Mouse (Mus musculus): ENCODE data around the gene Vangl2. TPM values are rescaled to one million over a fixed set of nuclear protein-coding genes. Genes with fewer than 3 reads are reported as not detected.

The Vangl2 gene
- total and polyA plus RNA-seq, 3 experiments: 1.3 TPM

- Histone ChIP-seq H3K27ac (no peak overlapping the region), H3K27me3 (ENCODE audit: control insufficient read depth, insufficient read depth, low read length) (no peaks in the 10 kb centered on the region), H3K79me2 (replicated peaks; ENCODE audit: control insufficient read depth, insufficient read depth, low read length) (no peaks in the 10 kb centered on the region), H3K4me3 (no peak overlapping the region), H3K9ac (ENCODE audit: low read depth, low read length) (no peak overlapping the region), H3K4me1 (ENCODE audit: control insufficient read depth, insufficient read depth, low read length) (no peaks in the 10 kb centered on the region), H3K36me3 (ENCODE audit: control insufficient read depth, insufficient read depth, low read length) (no peaks in the 10 kb centered on the region)
- TF ChIP-seq CTCF (IDR thresholded peaks at IDR 0.05) (no peak), EP300 (IDR thresholded peaks at IDR 0.05; ENCODE audit: insufficient read depth, low read depth, low read length) (no peak), POLR2A (IDR thresholded peaks at IDR 0.05; ENCODE audit: insufficient read depth, low read depth, low read length) (no peak)
- DNase-seq: no peak
- intact Hi-C loops (cut with DNase I): no loop called here
- WGBS: 67% methylated on average over 10 of the region's 10 CpGs
These were observed 57.2 kb downstream of the Vangl2 start for GRCm38 (mm10) chr1:171970854-171971586.

- intact Hi-C loops (cut with DNase I): no loop called here
- H3K79me2 ChIP-seq (replicated peaks; ENCODE audit: control insufficient read depth, insufficient read depth, low read length): no peaks in the 10 kb centered on the region
- TF ChIP-seq POLR2A (IDR thresholded peaks at IDR 0.05; ENCODE audit: insufficient read depth, low read depth, low read length): no peak
- no peak for TF ChIP-seq EP300 (IDR thresholded peaks at IDR 0.05; ENCODE audit: insufficient read depth, low read depth, low read length)
- TF ChIP-seq CTCF (IDR thresholded peaks at IDR 0.05): no peak
- H3K27me3 ChIP-seq (ENCODE audit: control insufficient read depth, insufficient read depth, low read length): no peaks in the 10 kb centered on the region
- no peaks in the 10 kb centered on the region for H3K4me1 ChIP-seq (ENCODE audit: control insufficient read depth, insufficient read depth, low read length)
- H3K9ac ChIP-seq (ENCODE audit: low read depth, low read length): no peak overlapping the region
- H3K27ac ChIP-seq: no peak overlapping the region
- no peak for DNase-seq
- 76% methylated on average over 6 of the region's 6 CpGs for WGBS
- H3K36me3 ChIP-seq (ENCODE audit: control insufficient read depth, insufficient read depth, low read length): no peaks in the 10 kb centered on the region
- no peak overlapping the region for H3K4me3 ChIP-seq
These were observed 59.0 kb downstream of the Vangl2 start for GRCm38 (mm10) chr1:171969221-171969620.

GRCm38 (mm10) chr1:171966054-171966790, 62.0 kb downstream of the Vangl2 start:
- no peak for DNase-seq
- no peaks in the 10 kb centered on the region for H3K79me2 ChIP-seq (replicated peaks; ENCODE audit: control insufficient read depth, insufficient read depth, low read length)
- H3K4me1 ChIP-seq (ENCODE audit: control insufficient read depth, insufficient read depth, low read length): no peaks in the 10 kb centered on the region
- intact Hi-C loops (cut with DNase I): no loop called here
- H3K4me3 ChIP-seq: no peak overlapping the region
- no peak overlapping the region for H3K9ac ChIP-seq (ENCODE audit: low read depth, low read length)
- TF ChIP-seq POLR2A (IDR thresholded peaks at IDR 0.05; ENCODE audit: insufficient read depth, low read depth, low read length) (no peak), EP300 (IDR thresholded peaks at IDR 0.05; ENCODE audit: insufficient read depth, low read depth, low read length) (no peak), CTCF (IDR thresholded peaks at IDR 0.05) (no peak)
- no peak overlapping the region for H3K27ac ChIP-seq
- H3K36me3 ChIP-seq (ENCODE audit: control insufficient read depth, insufficient read depth, low read length): no peaks in the 10 kb centered on the region
- H3K27me3 ChIP-seq (ENCODE audit: control insufficient read depth, insufficient read depth, low read length): no peaks in the 10 kb centered on the region
- 47% methylated on average over 6 of the region's 6 CpGs for WGBS

GRCm38 (mm10) chr1:171963613-171964012, 64.6 kb downstream of the Vangl2 start:
- no peak overlapping the region for H3K4me3 ChIP-seq
- 61% methylated on average over 6 of the region's 6 CpGs for WGBS
- TF ChIP-seq CTCF (IDR thresholded peaks at IDR 0.05) (no peak), EP300 (IDR thresholded peaks at IDR 0.05; ENCODE audit: insufficient read depth, low read depth, low read length) (no peak), POLR2A (IDR thresholded peaks at IDR 0.05; ENCODE audit: insufficient read depth, low read depth, low read length) (no peak)
- no peaks in the 10 kb centered on the region for H3K36me3 ChIP-seq (ENCODE audit: control insufficient read depth, insufficient read depth, low read length)
- H3K4me1 ChIP-seq (ENCODE audit: control insufficient read depth, insufficient read depth, low read length): no peaks in the 10 kb centered on the region
- no peaks in the 10 kb centered on the region for H3K27me3 ChIP-seq (ENCODE audit: control insufficient read depth, insufficient read depth, low read length)
- no peak for DNase-seq
- no peaks in the 10 kb centered on the region for H3K79me2 ChIP-seq (replicated peaks; ENCODE audit: control insufficient read depth, insufficient read depth, low read length)
- intact Hi-C loops (cut with DNase I): no loop called here
- H3K9ac ChIP-seq (ENCODE audit: low read depth, low read length): no peak overlapping the region
- no peak overlapping the region for H3K27ac ChIP-seq

GRCm38 (mm10) chr1:171961704-171962103, 66.5 kb downstream of the Vangl2 start:
- no peak for DNase-seq
- Histone ChIP-seq H3K79me2 (replicated peaks; ENCODE audit: control insufficient read depth, insufficient read depth, low read length) (no peaks in the 10 kb centered on the region), H3K4me1 (ENCODE audit: control insufficient read depth, insufficient read depth, low read length) (no peaks in the 10 kb centered on the region), H3K36me3 (ENCODE audit: control insufficient read depth, insufficient read depth, low read length) (no peaks in the 10 kb centered on the region), H3K27me3 (ENCODE audit: control insufficient read depth, insufficient read depth, low read length) (no peaks in the 10 kb centered on the region), H3K27ac (no peak overlapping the region), H3K4me3 (no peak overlapping the region), H3K9ac (ENCODE audit: low read depth, low read length) (no peak overlapping the region)
- intact Hi-C loops (cut with DNase I): no loop called here
- 83% methylated on average over 6 of the region's 6 CpGs for WGBS
- no peak for TF ChIP-seq CTCF (IDR thresholded peaks at IDR 0.05)
- TF ChIP-seq EP300 (IDR thresholded peaks at IDR 0.05; ENCODE audit: insufficient read depth, low read depth, low read length): no peak
- TF ChIP-seq POLR2A (IDR thresholded peaks at IDR 0.05; ENCODE audit: insufficient read depth, low read depth, low read length): no peak

GRCm38 (mm10) chr1:171960726-171961125, 67.5 kb downstream of the Vangl2 start:
- Histone ChIP-seq H3K27me3 (ENCODE audit: control insufficient read depth, insufficient read depth, low read length) (no peaks in the 10 kb centered on the region), H3K4me3 (no peak overlapping the region), H3K9ac (ENCODE audit: low read depth, low read length) (no peak overlapping the region), H3K79me2 (replicated peaks; ENCODE audit: control insufficient read depth, insufficient read depth, low read length) (no peaks in the 10 kb centered on the region), H3K4me1 (ENCODE audit: control insufficient read depth, insufficient read depth, low read length) (no peaks in the 10 kb centered on the region), H3K27ac (no peak overlapping the region), H3K36me3 (ENCODE audit: control insufficient read depth, insufficient read depth, low read length) (no peaks in the 10 kb centered on the region)
- no peak for TF ChIP-seq POLR2A (IDR thresholded peaks at IDR 0.05; ENCODE audit: insufficient read depth, low read depth, low read length)
- TF ChIP-seq EP300 (IDR thresholded peaks at IDR 0.05; ENCODE audit: insufficient read depth, low read depth, low read length): no peak
- no peak for TF ChIP-seq CTCF (IDR thresholded peaks at IDR 0.05)
- DNase-seq: no peak
- intact Hi-C loops (cut with DNase I): no loop called here
- WGBS: 87% methylated on average over 5 of the region's 5 CpGs
